Mouse (Mus musculus) embryonic facial prominence, embryonic 14.5 days (tissue): ENCODE measurements at regions not wholly inside any gene's neighbourhood (a gene's known extent, or its start where the extent isn't known, plus 50 kb on each side); places are given as distances from the start of the nearest gene placed in this dataset.

ENCODE experiments used
- ATAC-seq: fragments of 200-750 bp; cut with Nextera tagmentation; 2 replicates; pipeline ENCODE4 v1.8.0; 2017; ENCODE audit warnings: low read depth, moderate number of reproducible peaks, moderate TSS enrichment
- DNase-seq: peaks from one replicate; pipeline ENCODE4 v3.0.0-alpha.2; 2015; ENCODE audit warnings: low spot score
- H3K27ac ChIP-seq: fragments of 300-500 bp; sonication (generic); replicated peaks from 2 replicates; pipeline ENCODE4 v1.5.1; 2014; ENCODE audit warnings: low read depth, mild to moderate bottlenecking, low read length, moderate library complexity
- H3K27me3 ChIP-seq: fragments of 300-500 bp; sonication (generic); replicated peaks from 2 replicates; pipeline ENCODE4 v1.6.1; 2014; ENCODE audit warnings: low read length; ENCODE audit not compliant: control insufficient read depth, insufficient read depth
- H3K36me3 ChIP-seq: fragments of 300-500 bp; sonication (generic); 2 replicates; pipeline ENCODE4 v1.6.1; 2014; ENCODE audit warnings: low read length, mixed read lengths; ENCODE audit not compliant: control insufficient read depth, insufficient read depth
- H3K4me1 ChIP-seq: fragments of 300-500 bp; sonication (generic); 2 replicates; pipeline ENCODE4 v1.6.1; 2014; ENCODE audit warnings: antibody characterized with exemption, low read length; ENCODE audit not compliant: control insufficient read depth, insufficient read depth
- H3K4me2 ChIP-seq: fragments of 300-500 bp; sonication (generic); 2 replicates; pipeline ENCODE4 v1.6.1; 2014; ENCODE audit warnings: low read depth, mild to moderate bottlenecking, low read length, moderate library complexity, mixed read lengths
- H3K4me3 ChIP-seq: fragments of 300-500 bp; sonication (generic); 2 replicates; pipeline ENCODE4 v1.5.1; 2014; ENCODE audit warnings: low read depth, mild to moderate bottlenecking, low read length
- H3K9ac ChIP-seq: fragments of 300-500 bp; sonication (generic); 2 replicates; pipeline ENCODE4 v1.6.1; 2014; ENCODE audit warnings: low read depth, mild to moderate bottlenecking, low read length, moderate library complexity, mixed read lengths
- H3K9me3 ChIP-seq: fragments of 300-500 bp; sonication (generic); 2 replicates; pipeline ENCODE4 v1.6.1; 2016; ENCODE audit warnings: low read length; ENCODE audit not compliant: control insufficient read depth
- WGBS: fragments of 180-500 bp; shearing (Covaris S2); extraction: QIAGEN DNeasy Blood & Tissue Kit; methylation state at CpG from one replicate; pipeline ENCODE4 v1.1.7; 2014; 5-methylcytosine and 5-hydroxymethylcytosine counted together

DNA sequence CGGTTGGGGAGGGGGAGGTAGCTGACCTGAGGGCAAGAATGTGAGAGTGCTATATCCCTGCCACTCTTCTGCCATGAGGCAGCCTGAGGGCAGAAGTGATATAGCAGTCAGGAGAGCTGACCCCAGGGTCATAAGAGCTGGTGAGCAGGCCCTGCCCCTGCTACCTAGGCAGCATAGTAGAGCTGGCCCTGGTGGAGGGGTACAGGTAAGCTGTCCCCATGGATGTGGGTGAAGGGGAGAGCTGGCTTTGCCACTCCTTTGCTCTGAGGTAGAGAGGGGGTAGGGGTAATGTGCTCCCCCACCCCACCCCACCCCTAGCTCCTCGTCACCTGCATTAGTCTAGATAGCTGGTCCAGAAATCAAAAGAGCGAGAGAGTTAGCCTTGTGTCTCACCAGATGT lies 61.3 kb upstream of the Gm3839 start:
- H3K27ac ChIP-seq, result no peak overlapping the region
- no peaks in the 10 kb centered on the region for H3K9me3 ChIP-seq
- H3K4me2 ChIP-seq, result no peak overlapping the region
- WGBS, result 81% methylated on average over 3 of the region's 3 CpGs
- no peaks in the 10 kb centered on the region for H3K36me3 ChIP-seq
- no peaks in the 10 kb centered on the region for H3K4me1 ChIP-seq
- no peaks in the 10 kb centered on the region for H3K27me3 ChIP-seq
- no peak for ATAC-seq
- H3K4me3 ChIP-seq, result no peak overlapping the region
- no peak for DNase-seq
- H3K9ac ChIP-seq, result no peak overlapping the region

DNA sequence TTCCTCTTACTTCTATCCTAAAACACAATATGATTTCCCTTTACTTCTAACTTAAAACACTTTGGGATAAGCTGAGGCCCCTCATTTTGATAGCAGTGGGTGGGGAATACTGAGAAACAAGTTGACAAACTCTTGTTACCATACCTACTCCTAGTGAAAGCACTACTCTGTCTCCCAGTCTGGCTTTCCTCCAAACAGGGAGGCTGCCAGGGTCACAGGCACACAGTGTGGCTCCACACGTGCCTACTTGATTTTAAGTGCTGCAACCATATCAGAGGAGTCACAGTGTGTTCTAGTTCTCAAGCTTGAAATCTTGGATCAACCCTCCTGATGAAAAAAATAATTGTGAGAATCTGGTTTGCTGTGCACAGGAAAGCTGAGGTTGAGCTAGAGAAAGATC lies 65.8 kb upstream of the Gm3839 start:
- Histone ChIP-seq H3K4me1 (no peaks in the 10 kb centered on the region), H3K9me3 (no peaks in the 10 kb centered on the region), H3K27ac (no peak overlapping the region), H3K36me3 (no peaks in the 10 kb centered on the region), H3K9ac (no peak overlapping the region), H3K27me3 (no peaks in the 10 kb centered on the region), H3K4me2 (no peak overlapping the region), H3K4me3 (no peak overlapping the region)
- DNase-seq, result no peak
- WGBS, result 49% methylated on average over 1 of the region's 1 CpGs
- no peak for ATAC-seq

DNA sequence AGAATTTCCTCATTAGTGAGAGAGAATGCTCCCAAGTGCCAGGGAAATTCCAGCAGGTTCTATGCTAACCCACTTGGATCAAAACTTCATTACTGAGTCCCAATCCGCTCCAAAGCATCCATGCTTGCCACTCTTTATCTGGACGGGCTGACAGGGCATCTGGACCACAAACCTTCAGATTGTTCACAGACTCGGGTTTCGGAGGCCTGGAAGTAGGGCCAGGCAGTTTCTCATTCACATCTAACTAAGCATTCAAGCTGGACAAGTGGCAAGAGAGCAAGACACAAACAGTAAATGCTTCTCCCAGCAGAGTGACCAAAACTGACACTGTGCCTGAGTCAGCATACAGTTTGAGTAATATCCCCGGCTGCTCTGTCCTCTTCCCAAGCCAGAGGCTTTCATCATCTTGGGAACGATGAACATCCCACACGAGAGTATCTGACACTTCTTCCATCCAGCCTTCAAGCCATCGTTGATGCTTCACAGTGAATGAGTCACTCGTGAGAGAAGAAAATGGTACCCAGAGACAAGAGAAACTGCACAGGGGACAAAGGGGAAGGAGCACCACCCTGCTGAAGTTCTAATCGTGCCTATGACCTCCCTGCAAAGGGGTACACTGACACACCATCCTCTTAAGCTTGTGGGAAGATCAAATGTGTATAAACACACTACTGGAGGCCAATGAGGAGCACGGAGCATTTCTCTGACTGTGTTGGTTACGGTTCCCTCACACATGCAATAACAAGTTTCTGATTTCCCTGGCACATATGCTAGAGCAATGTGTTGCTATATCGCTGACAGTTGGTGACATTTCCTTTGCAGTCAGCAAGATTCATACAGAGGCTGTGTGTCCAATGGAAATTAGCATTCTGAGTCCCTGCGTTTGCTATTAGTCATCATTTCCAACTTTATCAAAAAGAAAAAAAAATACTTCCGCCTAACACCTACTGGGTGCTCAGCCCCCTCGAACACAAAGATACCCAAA lies 72.0 kb upstream of the Gm3839 start:
- Histone ChIP-seq H3K4me1 (no peaks in the 10 kb centered on the region), H3K36me3 (no peaks in the 10 kb centered on the region), H3K27ac (no peak overlapping the region), H3K27me3 (no peaks in the 10 kb centered on the region), H3K4me2 (no peak overlapping the region), H3K4me3 (no peak overlapping the region), H3K9me3 (no peaks in the 10 kb centered on the region), H3K9ac (no peak overlapping the region)
- ATAC-seq, result no peak
- 78% methylated on average over 16 of the region's 16 CpGs for WGBS
- DNase-seq, result no peak

DNA sequence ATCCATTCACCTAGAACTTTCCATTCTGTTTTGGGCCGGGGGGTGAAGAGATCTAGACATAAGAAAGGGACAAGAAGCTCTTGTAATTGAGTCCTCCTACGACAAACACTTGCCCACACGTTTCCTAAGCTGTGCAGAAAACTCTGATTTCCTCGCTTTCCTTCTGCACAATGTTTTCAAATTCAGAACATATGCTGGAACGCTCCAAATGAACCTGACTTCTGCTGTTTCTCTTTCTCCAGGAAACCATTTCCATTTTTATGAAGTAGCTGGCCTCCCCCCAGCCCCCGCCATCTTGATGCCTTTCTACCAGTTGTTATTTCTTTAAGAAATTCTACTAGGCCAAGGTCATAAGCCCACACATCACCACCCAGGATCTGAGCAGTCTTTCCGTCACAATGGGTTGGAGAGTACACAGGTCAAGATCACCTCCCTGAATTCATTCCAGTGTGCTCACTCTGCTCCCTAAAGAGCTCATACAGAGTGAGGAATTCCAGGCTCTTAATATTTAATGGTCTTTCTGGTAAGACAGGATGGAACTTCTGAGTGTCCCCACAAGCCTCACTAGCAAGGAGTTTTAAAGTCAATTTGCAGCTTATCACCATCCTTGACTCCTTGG lies 78.7 kb upstream of the Gm3839 start:
- Histone ChIP-seq H3K9me3 (no peaks in the 10 kb centered on the region), H3K9ac (no peak overlapping the region), H3K4me1 (no peaks in the 10 kb centered on the region), H3K27ac (no peak overlapping the region), H3K36me3 (no peaks in the 10 kb centered on the region), H3K4me2 (no peak overlapping the region), H3K4me3 (no peak overlapping the region), H3K27me3 (no peaks in the 10 kb centered on the region)
- WGBS, result 57% methylated on average over 7 of the region's 7 CpGs
- DNase-seq, result peak; percentile 4
- no peak for ATAC-seq

DNA sequence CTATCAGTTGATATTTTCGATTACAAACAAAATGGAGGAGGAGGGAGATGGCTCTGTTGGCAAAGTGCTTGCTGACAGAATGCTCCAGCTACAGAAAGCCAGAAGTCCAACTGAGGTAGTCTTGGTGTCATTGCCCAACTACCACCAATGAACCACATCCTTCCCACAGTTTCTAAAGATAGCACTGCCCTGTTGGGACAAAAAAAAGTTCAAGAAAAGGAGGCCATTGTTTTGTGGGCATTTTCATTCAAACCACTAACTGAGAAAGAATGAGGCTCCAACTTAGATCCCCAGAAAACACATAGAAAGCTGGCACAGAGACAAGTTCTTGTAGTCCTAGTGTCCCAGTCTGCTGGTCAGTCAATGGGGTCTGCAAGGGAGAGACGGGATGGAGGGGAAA lies 82.1 kb upstream of the Gm3839 start:
- ATAC-seq, result no peak
- no peak overlapping the region for H3K4me2 ChIP-seq
- WGBS, result 77% methylated on average over 2 of the region's 2 CpGs

DNA sequence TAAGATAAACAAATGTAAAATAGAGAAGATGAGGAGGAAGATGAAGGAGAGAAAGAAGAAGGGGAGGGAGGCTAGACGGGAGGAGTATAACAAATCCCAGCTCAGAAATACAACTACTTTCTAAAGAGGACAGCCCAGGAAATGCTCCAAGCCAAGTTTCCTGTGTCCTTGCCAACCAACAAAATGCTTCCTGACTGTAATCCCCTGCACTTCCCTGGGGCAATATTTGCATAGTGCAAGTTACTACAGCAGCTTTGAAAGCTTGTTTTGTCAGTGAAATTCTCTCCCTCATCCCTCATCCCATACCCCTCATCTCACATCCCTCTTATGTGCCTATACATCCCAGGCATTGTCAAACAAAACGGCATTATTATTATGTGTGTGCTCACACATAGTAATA lies 83.7 kb upstream of the Gm3839 start:
- no peak for ATAC-seq
- Histone ChIP-seq H3K27ac (no peak overlapping the region), H3K27me3 (no peaks in the 10 kb centered on the region), H3K4me2 (no peak overlapping the region), H3K36me3 (no peaks in the 10 kb centered on the region), H3K4me3 (no peak overlapping the region), H3K4me1 (no peaks in the 10 kb centered on the region), H3K9ac (no peak overlapping the region), H3K9me3 (no peaks in the 10 kb centered on the region)
- WGBS, result 63% methylated on average over 2 of the region's 2 CpGs
- DNase-seq, result peak; percentile 50

More for the DNA sequence above, 82.1 kb upstream of the Gm3839 start:
- Histone ChIP-seq H3K27me3 (no peaks in the 10 kb centered on the region), H3K9ac (no peak overlapping the region), H3K27ac (no peak overlapping the region), H3K4me1 (no peaks in the 10 kb centered on the region), H3K9me3 (no peaks in the 10 kb centered on the region), H3K4me3 (no peak overlapping the region), H3K36me3 (no peaks in the 10 kb centered on the region)
- no peak for DNase-seq

DNA sequence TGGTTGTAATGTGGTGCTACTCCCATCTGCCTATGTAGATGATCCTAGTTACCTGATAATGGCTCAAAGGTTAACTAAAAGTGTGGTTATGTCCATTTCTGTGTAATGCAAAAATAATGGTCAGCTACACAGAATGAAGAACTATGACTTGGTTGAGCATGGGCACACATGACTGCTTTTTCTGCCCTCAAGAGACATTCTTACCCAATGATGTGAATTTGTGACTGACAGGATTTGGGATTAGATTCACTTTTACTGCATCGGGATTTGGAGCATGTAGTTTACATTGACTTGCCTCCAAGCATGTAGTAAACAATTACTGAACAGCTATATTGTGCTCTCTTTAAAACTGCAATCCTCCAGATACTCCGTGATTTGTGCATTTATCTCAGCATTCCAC lies 93.4 kb upstream of the Gm3839 start:
- DNase-seq (no peak), ATAC-seq (no peak)
- Histone ChIP-seq H3K4me2 (no peak overlapping the region), H3K9ac (no peak overlapping the region), H3K27me3 (no peaks in the 10 kb centered on the region), H3K9me3 (peaks cover 6% of the 10 kb centered on the region), H3K4me1 (no peaks in the 10 kb centered on the region), H3K36me3 (no peaks in the 10 kb centered on the region), H3K27ac (no peak overlapping the region), H3K4me3 (no peak overlapping the region)
- 79% methylated on average over 2 of the region's 2 CpGs for WGBS

DNA sequence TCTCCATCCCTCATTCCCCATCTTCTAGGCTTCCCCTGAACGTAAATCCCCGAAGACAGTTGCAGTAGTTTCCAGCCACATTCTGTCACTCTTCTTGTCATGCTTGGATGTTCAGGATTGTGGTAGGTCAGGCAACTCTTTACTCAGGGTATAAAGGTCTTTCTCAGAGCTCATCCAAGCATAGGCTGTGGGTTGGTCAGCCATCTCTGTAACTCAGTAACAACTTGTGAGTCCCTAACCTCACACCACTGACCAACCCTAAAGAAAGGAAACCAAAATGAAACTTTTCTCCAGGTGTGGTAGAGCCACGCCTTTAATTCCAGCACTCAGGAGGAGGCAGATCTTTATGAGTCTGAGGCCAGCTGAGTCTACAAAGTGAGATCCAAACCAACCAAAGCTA lies 75.6 kb upstream of the Ptprg start:
- no peaks in the 10 kb centered on the region for H3K27me3 ChIP-seq
- 86% methylated on average over 3 of the region's 3 CpGs for WGBS
- H3K4me3 ChIP-seq, result no peak overlapping the region
- ATAC-seq (no peak), DNase-seq (no peak)
- no peaks in the 10 kb centered on the region for H3K36me3 ChIP-seq
- H3K4me1 ChIP-seq, result no peaks in the 10 kb centered on the region
- no peak overlapping the region for H3K9ac ChIP-seq
- no peaks in the 10 kb centered on the region for H3K9me3 ChIP-seq
- no peak overlapping the region for H3K4me2 ChIP-seq
- no peak overlapping the region for H3K27ac ChIP-seq

DNA sequence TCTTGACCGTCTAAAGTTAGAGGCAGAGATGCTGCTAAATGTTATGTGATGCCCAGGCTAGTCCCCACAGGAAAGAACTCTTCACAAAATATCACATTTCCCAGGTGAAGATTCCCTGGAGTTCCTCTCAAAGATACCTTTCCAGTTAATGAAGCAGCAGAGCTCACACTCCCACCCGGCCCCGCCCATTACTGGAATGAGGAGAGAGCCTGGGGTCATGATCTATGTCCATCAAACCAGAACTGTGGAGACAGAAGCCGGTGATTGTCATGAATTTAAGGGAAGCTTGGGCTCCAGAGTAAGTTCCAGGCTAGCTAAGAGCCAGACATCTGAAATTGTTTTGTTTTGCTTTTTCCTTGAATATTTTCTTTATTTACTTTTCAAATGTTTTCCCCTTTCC lies 71.2 kb upstream of the Ptprg start:
- no peak overlapping the region for H3K4me2 ChIP-seq
- H3K9ac ChIP-seq, result no peak overlapping the region
- H3K4me3 ChIP-seq, result no peak overlapping the region
- DNase-seq (no peak), ATAC-seq (no peak)
- H3K36me3 ChIP-seq, result no peaks in the 10 kb centered on the region
- H3K9me3 ChIP-seq, result no peaks in the 10 kb centered on the region
- no peaks in the 10 kb centered on the region for H3K4me1 ChIP-seq
- no peaks in the 10 kb centered on the region for H3K27me3 ChIP-seq
- H3K27ac ChIP-seq, result no peak overlapping the region
- 55% methylated on average over 4 of the region's 4 CpGs for WGBS
